Mouse (Mus musculus): ENCODE measurements at regions not wholly inside any gene's neighbourhood (a gene's known extent, or its start where the extent isn't known, plus 50 kb on each side); places are given as distances from the start of the nearest gene placed in this dataset.

- Histone ChIP-seq H3K9ac (no peak overlapping the region), H3K9me3 (replicated peaks) (0 out of 2 replicates have a peak, but pooled peaks cover 2% of the 10 kb centered on the region), H3K27ac (ENCODE audit: poor library complexity, severe bottlenecking) (no peak overlapping the region), H3K27me3 (replicated peaks) (no peaks in the 10 kb centered on the region), H3K4me1 (replicated peaks) (no peaks in the 10 kb centered on the region), H3K4me2 (no peak overlapping the region), H3K36me3 (no peaks in the 10 kb centered on the region), H3K4me3 (no peak overlapping the region)
- 64% methylated on average over 7 of the region's 7 CpGs for WGBS
- ATAC-seq (ENCODE audit: insufficient number of reproducible peaks, low FRiP score) = no peak
Measured at GRCm38 (mm10) chr2:92772623-92773022, 142.3 kb upstream of the Syt13 start.

- no peaks in the 10 kb centered on the region for H3K4me1 ChIP-seq (replicated peaks)
- no peak overlapping the region for H3K4me3 ChIP-seq
- no peak for ATAC-seq (ENCODE audit: insufficient number of reproducible peaks, low FRiP score)
- H3K4me2 ChIP-seq = no peak overlapping the region
- H3K27ac ChIP-seq (ENCODE audit: poor library complexity, severe bottlenecking) = no peak overlapping the region
- no peak overlapping the region for H3K9ac ChIP-seq
- no peaks in the 10 kb centered on the region for H3K36me3 ChIP-seq
- 0 out of 2 replicates have a peak, but pooled peaks cover 2% of the 10 kb centered on the region for H3K27me3 ChIP-seq (replicated peaks)
- H3K9me3 ChIP-seq (replicated peaks) = no peaks in the 10 kb centered on the region
- 81% methylated on average over 2 of the region's 2 CpGs for WGBS
Measured at GRCm38 (mm10) chr2:92776497-92776896, 138.4 kb upstream of the Syt13 start.

- H3K4me2 ChIP-seq = no peak overlapping the region
- H3K4me1 ChIP-seq (replicated peaks) = no peaks in the 10 kb centered on the region
- H3K4me3 ChIP-seq = no peak overlapping the region
- H3K9me3 ChIP-seq (replicated peaks) = no peaks in the 10 kb centered on the region
- H3K36me3 ChIP-seq = no peaks in the 10 kb centered on the region
- WGBS = 57% methylated on average over 1 of the region's 1 CpGs
- H3K27ac ChIP-seq (ENCODE audit: poor library complexity, severe bottlenecking) = no peak overlapping the region
- ATAC-seq (ENCODE audit: insufficient number of reproducible peaks, low FRiP score) = no peak
- H3K9ac ChIP-seq = no peak overlapping the region
- H3K27me3 ChIP-seq (replicated peaks) = 0 out of 2 replicates have a peak, but pooled peaks cover 2% of the 10 kb centered on the region
Measured at GRCm38 (mm10) chr2:92779101-92779500, 135.8 kb upstream of the Syt13 start.

- no peaks in the 10 kb centered on the region for H3K9me3 ChIP-seq (replicated peaks)
- H3K4me3 ChIP-seq = no peak overlapping the region
- H3K27ac ChIP-seq (ENCODE audit: poor library complexity, severe bottlenecking) = no peak overlapping the region
- H3K36me3 ChIP-seq = no peaks in the 10 kb centered on the region
- no peak overlapping the region for H3K4me2 ChIP-seq
- H3K27me3 ChIP-seq (replicated peaks) = 0 out of 2 replicates have a peak, but pooled peaks cover 2% of the 10 kb centered on the region
- H3K4me1 ChIP-seq (replicated peaks) = no peaks in the 10 kb centered on the region
- no peak for ATAC-seq (ENCODE audit: insufficient number of reproducible peaks, low FRiP score)
- WGBS = 77% methylated on average over 1 of the region's 1 CpGs
- no peak overlapping the region for H3K9ac ChIP-seq
Measured at GRCm38 (mm10) chr2:92780021-92780420, 134.9 kb upstream of the Syt13 start.

- Histone ChIP-seq H3K9ac (no peak overlapping the region), H3K4me3 (no peak overlapping the region), H3K4me1 (replicated peaks) (no peaks in the 10 kb centered on the region), H3K9me3 (replicated peaks) (no peaks in the 10 kb centered on the region), H3K27ac (ENCODE audit: poor library complexity, severe bottlenecking) (no peak overlapping the region), H3K27me3 (replicated peaks) (0 out of 2 replicates have a peak, but pooled peaks cover 2% of the 10 kb centered on the region), H3K36me3 (no peaks in the 10 kb centered on the region), H3K4me2 (no peak overlapping the region)
- WGBS = 50% methylated on average over 5 of the region's 5 CpGs
- ATAC-seq (ENCODE audit: insufficient number of reproducible peaks, low FRiP score) = no peak
Measured at GRCm38 (mm10) chr2:92781451-92781850, 133.4 kb upstream of the Syt13 start.

GRCm38 (mm10) chr2:92782621-92783020 is 132.3 kb upstream of the Syt13 start:
- Histone ChIP-seq H3K27me3 (replicated peaks) (0 out of 2 replicates have a peak, but pooled peaks cover 2% of the 10 kb centered on the region), H3K4me3 (no peak overlapping the region), H3K4me2 (no peak overlapping the region), H3K4me1 (replicated peaks) (no peaks in the 10 kb centered on the region), H3K36me3 (no peaks in the 10 kb centered on the region), H3K9ac (no peak overlapping the region), H3K27ac (ENCODE audit: poor library complexity, severe bottlenecking) (no peak overlapping the region), H3K9me3 (replicated peaks) (no peaks in the 10 kb centered on the region)
- WGBS = 62% methylated on average over 4 of the region's 4 CpGs
- ATAC-seq (ENCODE audit: insufficient number of reproducible peaks, low FRiP score) = no peak

- 21% methylated on average over 2 of the region's 2 CpGs for WGBS
- no peaks in the 10 kb centered on the region for H3K4me1 ChIP-seq (replicated peaks)
- H3K9ac ChIP-seq = no peak overlapping the region
- ATAC-seq (ENCODE audit: insufficient number of reproducible peaks, low FRiP score) = no peak
- no peaks in the 10 kb centered on the region for H3K9me3 ChIP-seq (replicated peaks)
- no peak overlapping the region for H3K27ac ChIP-seq (ENCODE audit: poor library complexity, severe bottlenecking)
- 0 out of 2 replicates have a peak, but pooled peaks cover 2% of the 10 kb centered on the region for H3K27me3 ChIP-seq (replicated peaks)
- no peak overlapping the region for H3K4me3 ChIP-seq
- no peak overlapping the region for H3K4me2 ChIP-seq
- no peaks in the 10 kb centered on the region for H3K36me3 ChIP-seq
Measured at GRCm38 (mm10) chr2:92784916-92785315, 130.0 kb upstream of the Syt13 start.

GRCm38 (mm10) chr2:92787925-92788410 is 126.9 kb upstream of the Syt13 start:
- Histone ChIP-seq H3K27me3 (replicated peaks) (no peaks in the 10 kb centered on the region), H3K4me2 (no peak overlapping the region), H3K27ac (ENCODE audit: poor library complexity, severe bottlenecking) (no peak overlapping the region), H3K4me1 (replicated peaks) (no peaks in the 10 kb centered on the region), H3K9ac (no peak overlapping the region), H3K36me3 (no peaks in the 10 kb centered on the region), H3K9me3 (replicated peaks) (no peaks in the 10 kb centered on the region), H3K4me3 (no peak overlapping the region)
- ATAC-seq (ENCODE audit: insufficient number of reproducible peaks, low FRiP score) = no peak
- WGBS = 49% methylated on average over 4 of the region's 4 CpGs

GRCm38 (mm10) chr2:92788875-92789274 is 126.0 kb upstream of the Syt13 start:
- Histone ChIP-seq H3K4me3 (no peak overlapping the region), H3K4me2 (no peak overlapping the region), H3K9me3 (replicated peaks) (no peaks in the 10 kb centered on the region), H3K27ac (ENCODE audit: poor library complexity, severe bottlenecking) (no peak overlapping the region), H3K27me3 (replicated peaks) (no peaks in the 10 kb centered on the region), H3K9ac (no peak overlapping the region), H3K4me1 (replicated peaks) (no peaks in the 10 kb centered on the region), H3K36me3 (no peaks in the 10 kb centered on the region)
- WGBS = 80% methylated on average over 5 of the region's 5 CpGs
- no peak for ATAC-seq (ENCODE audit: insufficient number of reproducible peaks, low FRiP score)

GRCm38 (mm10) chr2:92790374-92790773 is 124.5 kb upstream of the Syt13 start:
- Histone ChIP-seq H3K36me3 (no peaks in the 10 kb centered on the region), H3K27me3 (replicated peaks) (no peaks in the 10 kb centered on the region), H3K4me1 (replicated peaks) (no peaks in the 10 kb centered on the region), H3K9me3 (replicated peaks) (no peaks in the 10 kb centered on the region), H3K4me2 (no peak overlapping the region), H3K27ac (ENCODE audit: poor library complexity, severe bottlenecking) (no peak overlapping the region), H3K9ac (no peak overlapping the region), H3K4me3 (no peak overlapping the region)
- 75% methylated on average over 2 of the region's 2 CpGs for WGBS
- no peak for ATAC-seq (ENCODE audit: insufficient number of reproducible peaks, low FRiP score)

GRCm38 (mm10) chr2:92799770-92800169 is 115.1 kb upstream of the Syt13 start:
- H3K27me3 ChIP-seq (replicated peaks) = no peaks in the 10 kb centered on the region
- no peak overlapping the region for H3K4me2 ChIP-seq
- no peaks in the 10 kb centered on the region for H3K9me3 ChIP-seq (replicated peaks)
- no peak overlapping the region for H3K4me3 ChIP-seq
- no peaks in the 10 kb centered on the region for H3K36me3 ChIP-seq
- 85% methylated on average over 4 of the region's 4 CpGs for WGBS
- no peak overlapping the region for H3K27ac ChIP-seq (ENCODE audit: poor library complexity, severe bottlenecking)
- no peak for ATAC-seq (ENCODE audit: insufficient number of reproducible peaks, low FRiP score)
- peaks cover 8% of the 10 kb centered on the region for H3K4me1 ChIP-seq (replicated peaks)
- no peak overlapping the region for H3K9ac ChIP-seq

GRCm38 (mm10) chr2:92800667-92801066 is 114.2 kb upstream of the Syt13 start:
- Histone ChIP-seq H3K9ac (no peak overlapping the region), H3K4me1 (replicated peaks) (peaks cover 10% of the 10 kb centered on the region), H3K27ac (ENCODE audit: poor library complexity, severe bottlenecking) (no peak overlapping the region), H3K27me3 (replicated peaks) (0 out of 2 replicates have a peak, but pooled peaks cover under 1% of the 10 kb centered on the region), H3K4me3 (no peak overlapping the region), H3K4me2 (no peak overlapping the region), H3K9me3 (replicated peaks) (no peaks in the 10 kb centered on the region), H3K36me3 (no peaks in the 10 kb centered on the region)
- no peak for ATAC-seq (ENCODE audit: insufficient number of reproducible peaks, low FRiP score)
- 41% methylated on average over 5 of the region's 5 CpGs for WGBS
